Mouse (Mus musculus): ENCODE data around the gene Mustn1.

Gene Mustn1

DNA sequence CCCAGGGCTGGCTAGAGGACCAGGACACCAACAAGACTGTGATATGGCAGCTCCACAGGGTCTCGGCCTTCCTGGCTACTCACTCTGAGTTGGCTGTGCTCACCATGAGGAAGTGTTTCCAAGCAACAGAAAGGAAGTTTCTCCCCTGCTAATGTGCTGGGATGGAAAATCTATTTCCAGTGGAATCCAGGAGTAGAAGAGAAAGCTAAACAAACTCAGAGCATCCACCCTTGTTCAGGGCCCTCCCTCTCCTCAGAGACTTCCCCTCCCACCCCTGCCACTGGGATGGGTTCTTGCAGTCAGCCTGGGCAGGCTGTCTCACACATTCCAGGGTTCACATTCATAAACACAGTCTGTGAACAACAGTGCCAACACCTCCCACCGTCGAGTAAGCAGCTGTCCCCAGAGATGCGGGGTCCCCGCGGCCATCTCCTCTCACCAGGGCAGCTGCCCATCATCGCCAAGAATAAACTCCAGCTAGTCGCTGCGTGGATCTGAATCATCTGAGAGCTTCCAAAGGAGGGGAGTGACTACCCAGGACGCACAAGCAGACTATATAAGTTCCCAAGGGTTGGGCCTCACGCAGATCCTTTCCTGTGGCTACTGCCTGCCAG is at the start of gene Mustn1:
Mustn1 (plus strand) TSS at position 243 of the 614 bp plus-strand sequence.
- no peak for DNase-seq

DNA sequence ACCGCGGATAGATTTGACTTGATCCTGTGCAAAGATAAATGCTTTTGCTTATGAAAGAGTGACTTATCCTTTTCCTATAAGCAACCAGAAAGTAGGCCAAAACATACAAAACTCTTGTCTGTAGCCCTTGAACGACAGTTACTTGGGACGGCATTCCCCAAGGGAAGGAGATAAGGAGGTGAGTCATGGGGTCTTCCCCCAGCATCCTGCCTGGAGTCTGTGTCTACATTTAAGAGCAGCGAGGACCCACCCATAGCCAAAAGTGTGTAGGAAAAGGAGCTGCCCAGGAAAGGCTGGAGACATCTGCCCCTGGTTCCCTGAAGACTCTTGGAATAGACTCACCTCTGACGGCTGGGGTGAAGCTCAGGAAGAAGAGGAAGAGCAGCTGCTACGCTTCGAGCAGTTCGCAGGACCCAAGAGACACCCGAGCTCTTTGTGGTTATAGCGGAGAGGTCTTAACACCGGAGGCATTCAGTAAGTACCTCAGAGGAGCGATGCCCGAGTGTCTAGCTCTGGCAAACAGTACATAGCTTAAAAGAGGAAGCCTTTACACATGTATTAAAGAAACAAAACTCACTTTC is 41.5 kb upstream of the Mustn1 start:
- DNase-seq = no peak

DNA sequence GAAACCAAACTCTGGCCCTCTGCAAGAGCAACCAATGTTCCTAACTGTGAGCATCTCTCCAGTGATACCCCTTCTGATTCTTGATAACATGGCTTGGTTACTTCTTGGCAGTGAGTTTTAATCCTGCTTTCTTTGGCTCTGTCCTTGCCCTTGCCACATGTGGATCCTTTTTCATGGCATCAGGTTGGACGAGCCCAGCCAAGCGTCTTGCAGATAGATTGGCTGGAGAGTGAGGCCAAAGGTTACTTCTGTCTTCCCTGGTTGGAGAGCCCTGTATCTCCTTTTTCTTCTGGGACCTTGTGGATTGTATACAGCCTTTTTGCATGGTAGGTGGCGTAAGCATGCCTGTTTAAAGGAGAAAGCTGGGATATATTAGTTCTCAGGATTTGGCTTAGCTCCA is 35.3 kb upstream of the Mustn1 start:
- no peak for DNase-seq

DNA sequence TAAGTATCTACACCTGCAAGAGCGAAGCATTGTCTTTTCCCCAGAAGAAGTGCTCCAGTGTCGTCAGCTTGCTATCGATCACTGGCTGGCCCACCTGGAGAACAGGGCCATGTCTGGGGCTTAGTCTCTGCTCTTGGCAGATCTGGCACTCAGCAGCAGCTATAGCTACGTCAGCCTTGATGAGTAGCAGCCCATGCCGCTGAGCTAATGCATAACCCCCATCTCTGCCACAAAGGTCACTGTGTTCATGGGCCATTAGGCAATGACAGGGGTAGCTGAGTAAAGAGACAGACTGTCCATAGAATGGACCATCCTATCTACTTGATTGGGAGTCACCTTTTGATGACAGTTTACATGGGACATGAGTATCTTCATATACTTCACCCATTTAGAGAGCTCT is 28.5 kb upstream of the Mustn1 start:
- no peak for DNase-seq

DNA sequence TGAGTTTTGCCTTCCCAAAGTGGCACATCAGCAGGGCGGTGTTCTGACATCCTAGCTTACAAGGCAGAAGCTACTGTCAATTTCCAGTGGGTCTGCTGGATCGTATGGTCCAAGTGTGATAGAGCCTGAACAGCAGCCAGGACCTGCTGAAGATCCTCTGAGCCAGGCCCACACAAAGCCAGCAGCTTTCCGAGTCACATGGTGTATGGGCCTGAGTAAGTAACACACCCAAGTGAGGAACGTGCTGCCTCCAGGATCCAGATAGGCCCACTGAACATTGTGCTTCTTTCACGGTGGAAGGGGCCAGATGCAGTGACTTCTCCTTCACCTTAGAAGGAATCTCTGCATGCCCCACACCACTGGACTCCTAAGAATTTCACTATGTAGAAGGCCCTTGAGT is 26.7 kb upstream of the Mustn1 start:
- no peak for DNase-seq

DNA sequence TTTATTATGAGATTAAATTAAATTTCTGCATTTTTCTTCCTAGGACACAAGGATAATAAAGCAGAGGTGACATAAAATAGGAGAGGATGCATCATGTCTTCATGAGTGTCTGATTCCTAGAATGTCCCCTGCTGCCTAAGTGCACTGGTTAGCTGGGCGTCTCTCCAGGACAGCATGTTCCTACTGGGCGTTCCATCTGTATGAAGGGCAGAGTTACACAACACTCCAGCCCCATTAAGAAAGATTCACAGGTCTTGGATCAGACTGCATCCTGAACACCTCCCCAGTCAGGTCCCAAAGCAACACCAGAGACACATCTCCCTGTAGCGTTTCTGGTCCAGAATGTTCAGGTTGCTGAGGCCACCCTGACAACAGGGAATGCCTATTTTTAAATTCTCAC is 23.7 kb upstream of the Mustn1 start:
- DNase-seq = no peak

DNA sequence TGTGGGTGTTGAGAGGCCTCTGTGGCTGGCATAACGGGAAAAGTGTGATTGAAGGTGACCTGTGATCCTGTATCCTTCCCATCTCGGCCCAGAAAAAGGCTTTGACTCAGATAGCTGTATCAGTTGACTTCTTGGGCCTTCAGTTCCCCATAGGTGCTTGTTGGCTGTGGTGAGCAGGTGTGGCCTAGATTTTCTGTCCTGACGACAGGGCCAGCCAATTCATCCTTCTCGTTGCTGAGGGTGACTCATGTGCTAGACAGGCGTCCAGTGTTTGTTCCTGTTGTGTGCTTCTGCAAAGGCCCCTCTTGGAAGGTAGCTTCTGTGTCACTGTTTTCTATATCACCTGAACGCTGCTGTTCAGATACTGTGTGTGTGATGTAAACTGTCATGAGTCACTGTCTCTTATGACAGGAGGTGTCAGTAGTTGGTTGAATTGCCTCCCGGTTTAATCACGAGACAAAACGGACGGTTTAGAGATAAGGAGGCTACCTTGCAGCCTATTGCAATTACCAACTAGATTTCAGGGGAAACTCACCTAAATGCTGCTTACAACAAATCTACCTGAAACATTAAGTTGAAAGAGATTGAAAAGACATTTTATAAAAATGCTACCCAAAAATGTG is 22.0 kb upstream of the Mustn1 start:
- DNase-seq = no peak

DNA sequence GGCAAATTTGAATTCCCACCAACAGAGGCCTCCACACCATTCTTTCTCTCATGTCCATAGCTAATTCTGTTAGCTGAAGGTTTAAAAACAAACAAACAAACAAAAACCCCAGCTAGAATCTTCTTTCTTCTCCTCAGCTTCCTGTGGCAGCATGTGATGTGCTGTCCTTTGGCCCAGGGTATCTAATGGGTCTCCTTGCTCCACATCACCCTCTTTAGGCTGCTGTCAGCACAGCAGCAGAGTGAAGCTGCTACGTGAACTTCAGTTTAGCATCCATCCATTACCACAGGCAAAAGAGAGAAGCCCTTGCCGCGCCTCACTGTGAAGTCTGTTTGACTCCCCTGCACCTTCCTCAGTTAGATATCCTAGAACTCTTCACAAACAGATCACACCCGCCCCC is 21.0 kb upstream of the Mustn1 start:
- DNase-seq = no peak

DNA sequence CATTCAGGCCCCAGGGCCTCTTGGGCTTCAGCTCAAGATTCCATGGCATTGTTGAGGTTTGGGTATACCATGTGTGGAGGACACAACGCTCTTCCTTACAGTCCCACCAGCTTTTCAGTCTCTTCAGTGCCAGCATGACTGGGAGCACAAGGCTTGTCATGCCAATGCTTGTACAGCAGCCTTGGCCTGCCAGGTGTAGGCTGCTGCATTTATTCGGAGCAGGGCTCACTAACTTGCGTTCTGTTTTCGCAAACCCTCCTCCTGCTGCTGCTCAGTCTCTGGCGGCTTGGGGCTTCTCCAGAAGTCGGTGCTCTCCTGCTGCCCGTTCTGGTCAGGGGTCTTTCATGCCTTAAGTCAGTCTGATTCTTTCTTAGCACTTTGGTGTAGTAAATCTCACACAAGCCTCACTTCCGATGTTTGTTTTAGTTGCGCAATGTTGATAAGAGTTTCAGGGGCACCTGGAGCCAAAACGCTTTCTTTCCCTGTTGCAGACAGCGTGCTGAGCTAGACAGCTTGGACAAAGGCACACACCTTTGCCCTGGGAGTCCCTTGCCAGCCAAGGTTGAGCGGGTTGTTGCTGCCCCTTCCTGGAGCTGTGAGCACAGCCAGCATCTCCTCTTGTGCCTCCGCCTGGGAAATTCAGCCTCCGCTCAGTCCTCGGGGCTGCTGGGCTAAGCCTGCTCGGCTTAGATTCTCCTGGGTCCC is 17.4 kb upstream of the Mustn1 start:
- no peak for DNase-seq

DNA sequence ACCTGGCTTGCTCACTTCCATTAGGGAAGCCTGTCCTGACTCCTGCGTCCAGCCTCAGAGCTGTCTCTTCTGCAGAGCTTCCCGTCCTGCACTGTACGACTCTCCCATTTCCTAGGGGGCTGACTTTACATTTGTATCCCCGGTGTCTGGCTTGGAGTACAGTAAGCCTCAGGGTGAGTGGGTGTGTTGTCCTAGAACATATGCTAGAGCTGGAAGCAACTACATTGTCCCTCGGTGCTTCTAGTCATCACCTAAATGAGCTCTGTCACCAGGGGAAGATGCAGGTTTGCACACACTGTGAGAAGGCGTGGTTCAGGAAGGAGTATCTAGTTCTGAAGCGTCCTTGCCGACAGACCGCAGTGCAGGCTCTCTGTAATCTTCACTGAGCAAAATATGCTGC is 16.6 kb upstream of the Mustn1 start:
- no peak for DNase-seq

DNA sequence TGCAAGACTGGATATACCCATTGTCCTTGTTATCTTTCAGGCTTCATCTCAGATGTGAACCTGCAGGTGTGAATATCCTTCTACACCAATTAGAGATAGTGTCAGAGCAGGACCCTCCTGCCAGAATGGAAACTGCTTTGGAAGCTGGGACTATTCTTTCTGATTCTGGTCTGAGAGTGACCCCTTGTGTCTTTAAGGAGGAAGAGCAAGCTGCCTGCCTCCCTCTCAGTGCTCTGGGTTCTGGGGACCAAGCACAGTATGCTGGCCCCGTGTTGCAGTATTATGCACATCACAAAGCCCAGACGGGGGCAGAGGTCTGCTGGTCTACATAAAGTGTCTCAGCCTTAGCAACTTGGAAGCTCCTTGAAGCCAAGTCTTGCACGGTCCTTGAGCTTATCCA is 13.7 kb upstream of the Mustn1 start:
- DNase-seq = no peak

DNA sequence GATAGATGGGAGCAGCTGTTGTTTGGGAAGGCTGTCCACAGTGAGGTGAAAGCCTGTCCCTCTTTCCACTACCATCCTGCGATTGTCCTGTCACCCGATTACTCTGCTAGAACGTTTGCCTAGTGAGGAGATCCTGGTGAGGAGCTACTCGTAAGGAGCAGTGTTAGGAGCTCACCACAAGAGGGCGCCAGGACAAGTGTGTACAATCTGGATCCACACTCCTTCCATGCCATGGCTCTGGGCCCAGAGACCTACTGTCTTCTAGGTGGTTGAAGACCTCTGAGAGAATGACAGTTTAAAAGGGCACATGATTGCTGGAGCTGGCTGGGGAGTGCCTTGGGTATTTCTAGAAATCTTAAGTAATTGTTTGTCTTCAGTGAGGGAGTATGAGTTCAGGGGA is 12.0 kb upstream of the Mustn1 start:
- no peak for DNase-seq

DNA sequence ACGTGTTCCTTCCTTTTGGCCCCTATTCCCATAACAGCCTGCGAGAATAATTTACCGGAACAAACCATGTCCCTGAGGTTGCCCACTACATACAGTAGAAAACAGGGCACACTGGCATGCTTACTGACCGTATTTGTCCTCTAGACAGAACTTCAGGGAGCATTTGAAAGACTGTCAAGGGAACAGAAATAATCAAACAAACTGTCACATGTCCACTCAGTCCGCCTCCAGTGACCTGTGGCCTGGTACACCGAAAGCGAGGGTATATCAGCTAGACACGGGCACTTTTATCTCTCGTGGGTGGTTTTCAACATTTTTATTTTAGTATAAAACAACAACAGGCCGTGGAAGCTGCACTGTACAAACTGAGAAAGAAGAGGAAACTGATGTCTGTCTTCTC is 10.2 kb upstream of the Mustn1 start:
- DNase-seq = no peak

DNA sequence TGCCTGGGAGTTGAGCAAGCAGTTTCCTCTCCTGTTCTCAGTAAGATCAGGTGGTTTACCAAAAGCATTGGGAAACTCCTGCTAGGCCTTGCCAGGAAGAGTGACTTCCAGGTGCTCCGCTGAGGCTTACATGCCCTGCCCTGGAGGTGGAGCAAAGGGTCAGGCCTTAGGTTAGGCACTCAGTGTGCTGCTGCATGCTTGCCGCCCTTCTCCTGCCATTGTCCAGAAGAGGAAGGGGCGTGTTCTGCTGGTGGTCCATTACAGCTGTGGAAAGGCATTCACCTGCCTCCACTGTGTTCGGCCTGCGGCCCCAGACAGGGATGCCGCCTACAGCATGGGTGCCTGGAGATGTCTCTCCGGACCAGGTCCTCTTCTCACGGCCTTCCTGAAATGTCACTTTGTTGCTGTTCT is 9.6 kb upstream of the Mustn1 start:
- DNase-seq = no peak

DNA sequence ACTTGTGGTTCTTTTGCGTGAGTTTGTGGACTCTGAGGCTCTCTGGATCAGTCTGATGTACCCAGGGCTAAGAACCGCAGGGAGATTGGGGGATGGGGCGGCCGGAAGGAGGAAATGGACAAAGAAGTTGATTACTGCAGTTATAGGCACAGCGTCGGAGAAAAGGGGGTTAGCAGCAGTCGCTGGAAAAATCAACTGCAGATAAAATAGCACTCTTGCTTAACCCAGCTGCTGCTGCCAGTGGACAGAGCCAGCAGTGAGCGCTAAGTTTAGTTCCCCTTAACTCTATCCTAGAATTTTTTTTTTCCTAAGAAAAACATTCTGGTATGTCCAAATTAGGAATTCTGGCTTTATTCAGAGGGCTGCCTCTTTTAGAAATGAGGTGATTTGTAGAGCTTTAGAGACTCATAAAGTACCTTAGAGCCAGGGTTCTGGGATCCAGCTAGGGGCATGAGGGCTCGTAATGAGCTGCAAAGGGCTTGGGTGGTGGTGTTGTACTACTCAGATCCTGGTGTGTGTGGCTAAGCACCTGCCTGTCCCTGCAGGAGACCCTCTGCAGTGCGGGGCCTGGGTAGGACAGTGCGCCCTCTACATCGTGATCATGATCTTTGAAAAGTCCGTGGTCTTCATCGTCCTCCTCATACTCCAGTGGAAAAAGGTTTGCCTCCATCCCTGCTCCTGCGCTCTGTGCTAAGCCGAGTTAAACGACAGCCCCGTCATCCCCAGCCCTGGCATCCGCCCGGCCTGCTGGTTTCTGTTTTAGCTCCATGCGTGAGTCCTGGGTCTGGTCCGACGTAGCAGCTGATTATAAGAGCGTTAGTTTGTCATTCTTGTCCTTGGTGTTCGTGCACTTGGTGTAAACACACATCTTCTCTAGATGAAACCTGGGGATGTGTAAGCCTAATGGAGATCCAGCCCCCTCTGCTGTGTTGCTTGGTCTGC is 8.5 kb upstream of the Mustn1 start:
- DNase-seq = no peak

DNA sequence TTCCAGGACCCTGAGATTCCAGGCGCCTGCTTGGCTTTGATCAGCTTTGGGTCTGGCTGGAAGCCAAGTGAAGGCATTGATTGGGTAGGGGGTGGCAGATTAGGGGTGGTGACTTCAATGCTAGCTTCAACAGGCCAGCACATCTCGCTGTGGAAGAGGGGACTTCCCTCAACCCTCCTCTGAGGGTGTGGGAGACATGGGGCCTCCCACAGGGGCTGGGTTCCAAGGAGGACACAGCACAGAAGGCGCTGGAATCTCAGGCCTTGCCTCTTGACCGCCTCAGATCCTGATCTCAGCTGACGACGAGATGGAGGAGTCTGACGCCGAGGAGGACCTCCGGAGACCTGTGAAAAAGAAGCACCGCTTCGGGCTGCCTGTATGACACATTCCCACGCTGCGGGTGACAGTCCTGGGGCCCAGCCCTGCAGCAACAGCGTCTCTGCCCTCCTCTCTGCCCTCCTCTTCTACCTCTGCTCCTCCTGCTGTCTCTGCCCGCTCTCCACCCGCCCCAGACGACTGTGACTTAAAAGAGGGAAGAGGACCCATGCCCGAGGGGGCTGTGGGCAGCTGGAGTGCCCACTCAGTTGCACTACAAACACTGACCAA is 4.8 kb upstream of the Mustn1 start:
- no peak for DNase-seq

DNA sequence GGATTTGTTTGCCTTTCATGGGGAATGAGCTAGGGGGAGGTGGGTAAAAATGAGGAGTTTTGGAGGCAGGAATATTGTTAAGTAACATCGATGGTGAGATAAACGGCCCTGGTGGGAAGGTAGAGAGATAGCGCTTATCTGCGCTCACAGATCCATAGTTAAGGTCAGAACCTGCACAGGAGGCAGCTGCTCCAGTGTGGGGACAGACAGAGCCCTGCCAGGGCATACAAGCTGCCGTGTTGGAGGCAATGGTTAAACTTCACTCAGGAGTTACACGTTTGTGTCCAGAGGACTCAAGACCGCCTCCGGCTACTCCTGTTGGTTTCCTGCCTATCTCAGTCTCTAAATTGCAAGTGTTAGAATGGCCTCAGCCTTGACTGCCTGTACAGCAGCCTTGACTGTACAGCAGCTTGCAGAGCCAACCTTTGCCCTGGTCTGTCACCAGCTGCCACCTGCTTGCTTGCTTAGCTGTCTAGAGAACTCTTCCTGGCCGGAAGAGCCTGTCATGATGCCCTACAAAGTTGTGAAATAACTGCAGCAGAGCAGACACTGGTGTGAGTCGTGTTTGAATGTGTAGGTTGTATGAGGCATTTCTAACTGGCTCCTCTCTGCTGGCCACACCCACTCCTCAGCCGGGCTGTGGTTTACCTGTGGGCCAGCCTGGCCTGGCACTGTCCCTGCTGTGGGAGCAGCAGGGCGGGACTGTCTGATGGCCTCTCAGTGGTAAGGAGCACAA is 3.7 kb upstream of the Mustn1 start:
- no peak for DNase-seq

DNA sequence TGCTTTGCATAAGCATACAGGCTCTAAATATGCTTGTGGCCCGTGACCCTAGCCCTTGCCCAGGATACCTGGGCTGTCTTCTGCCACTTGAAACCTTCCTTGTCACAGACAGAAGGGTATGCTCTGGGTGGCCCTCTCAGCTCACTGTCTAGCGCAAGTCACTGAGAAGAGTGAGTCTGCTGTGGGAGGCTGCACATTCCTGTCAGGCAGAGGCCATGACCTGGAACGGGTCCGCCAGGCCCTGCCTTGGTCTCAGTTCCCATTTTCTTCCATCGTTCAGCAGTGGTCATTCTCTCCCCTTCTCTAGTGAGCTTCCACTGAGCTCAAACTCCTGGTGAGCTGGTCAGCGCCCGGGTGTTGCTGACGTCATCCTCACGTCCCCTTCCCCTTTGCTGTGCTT is 3.0 kb upstream of the Mustn1 start:
- no peak for DNase-seq

DNA sequence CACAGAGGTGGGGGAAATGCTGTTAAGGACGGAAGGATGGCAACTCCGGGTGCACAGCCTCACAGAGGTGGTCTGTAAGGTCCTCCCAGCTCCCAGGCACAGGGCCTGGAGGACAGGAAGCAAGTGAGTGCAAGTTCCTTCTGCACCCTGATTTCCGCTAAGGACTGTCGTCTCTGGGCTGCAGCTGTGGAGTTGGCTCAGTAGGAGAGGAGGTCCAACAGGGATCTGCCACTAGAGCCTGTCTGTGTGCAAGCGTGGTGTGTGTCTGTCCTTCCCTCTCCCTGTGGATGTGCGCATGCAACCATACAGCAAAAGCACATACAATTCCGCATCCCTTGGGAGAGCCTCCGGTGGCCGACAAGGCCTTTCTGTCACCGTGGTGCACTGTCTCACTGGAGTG is 2.5 kb upstream of the Mustn1 start:
- DNase-seq = no peak

DNA sequence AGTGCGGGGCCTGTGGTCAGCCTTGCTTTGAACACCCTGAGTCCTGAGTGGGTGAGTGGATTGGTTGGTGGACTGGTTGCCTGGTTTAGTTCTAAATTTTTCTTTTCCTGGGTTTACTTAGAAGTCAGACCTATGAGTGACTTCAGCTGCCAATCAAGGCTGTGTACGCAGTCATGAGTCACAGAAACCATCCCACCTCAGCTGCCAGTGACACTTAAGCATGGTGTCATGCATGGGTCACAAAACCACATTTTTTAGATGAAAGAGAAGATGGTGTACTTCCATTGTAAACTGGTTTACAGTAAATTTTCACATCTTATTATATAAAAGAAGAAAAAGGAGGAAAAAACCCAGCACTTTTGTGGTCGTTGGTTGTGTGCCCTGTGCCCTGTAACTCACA is 1.2 kb upstream of the Mustn1 start:
- DNase-seq = no peak

DNA sequence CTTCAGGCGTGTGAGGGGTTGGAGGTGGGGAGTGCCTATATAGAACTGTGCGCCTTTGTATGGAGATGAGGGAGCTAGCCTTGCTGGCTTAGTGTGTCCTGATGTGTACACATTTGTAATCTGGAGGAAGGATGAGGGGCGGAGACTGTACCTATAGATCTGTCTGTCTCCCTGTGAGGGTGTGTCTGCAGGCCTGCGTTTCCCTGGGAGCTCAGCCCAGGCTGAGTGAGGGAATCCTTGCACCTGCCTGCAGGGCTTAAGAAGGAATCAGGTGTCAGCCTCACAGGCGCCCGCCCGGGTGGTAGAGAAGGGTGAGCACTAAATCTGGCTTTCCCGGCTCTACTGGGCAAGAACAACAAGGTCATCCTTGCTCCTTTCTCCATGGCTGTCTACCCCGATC is 794 bp downstream of the Mustn1 start:
- no peak for DNase-seq

DNA sequence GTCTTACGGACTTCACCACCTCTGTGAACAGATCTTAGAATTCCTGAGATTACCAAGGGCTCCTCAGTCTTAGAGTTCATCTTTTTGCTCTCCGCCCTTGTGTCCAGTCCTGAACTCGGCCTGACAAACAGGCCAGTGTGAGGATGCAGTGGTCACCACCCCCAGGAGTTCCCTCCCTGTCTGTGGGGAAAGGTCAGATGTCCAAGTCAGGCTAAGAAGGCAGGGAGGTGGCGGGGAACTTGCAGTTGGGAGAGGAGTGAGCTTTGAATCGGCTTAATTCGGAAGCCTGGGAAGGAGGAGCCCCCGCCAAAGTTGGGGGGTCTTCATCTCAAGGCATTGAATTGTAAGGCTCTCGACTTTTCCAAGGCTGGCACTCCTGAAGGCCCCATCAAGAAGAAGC is 1.3 kb downstream of the Mustn1 start:
- no peak for DNase-seq
